Mouse (Mus musculus) heart, postnatal 0 days (tissue): ENCODE data around the gene Gsta2. TPM values are rescaled to one million over a fixed set of nuclear protein-coding genes. Genes with fewer than 3 reads are reported as not detected.

Source experiments
- ATAC-seq: fragments of 200-750 bp; cut with Nextera tagmentation; 2 replicates; pipeline ENCODE4 v1.8.0; 2017; ENCODE audit warnings: low read depth, moderate number of reproducible peaks, moderate library complexity; ENCODE audit not compliant: insufficient read depth
- DNase-seq: peaks from one replicate; pipeline ENCODE4 v3.0.0-alpha.2; 2016; ENCODE audit warnings: low spot score
- H3K27ac ChIP-seq: fragments of 300-500 bp; sonication (generic); 2 replicates; pipeline ENCODE4 v1.5.1; 2014; ENCODE audit warnings: low read depth, mild to moderate bottlenecking
- H3K27me3 ChIP-seq: fragments of 300-500 bp; sonication (generic); 2 replicates; pipeline ENCODE4 v1.6.1; 2014; ENCODE audit warnings: low read length, mixed read lengths; ENCODE audit not compliant: control insufficient read depth, insufficient read depth
- H3K36me3 ChIP-seq: fragments of 300-500 bp; sonication (generic); replicated peaks from 2 replicates; pipeline ENCODE4 v1.6.1; 2014; ENCODE audit warnings: low read length, mixed read lengths; ENCODE audit not compliant: control insufficient read depth, insufficient read depth
- H3K4me1 ChIP-seq: fragments of 300-500 bp; sonication (generic); 2 replicates; pipeline ENCODE4 v1.6.1; 2014; ENCODE audit warnings: antibody characterized with exemption; ENCODE audit not compliant: control insufficient read depth, insufficient read depth
- H3K4me2 ChIP-seq: fragments of 300-500 bp; sonication (generic); 2 replicates; pipeline ENCODE4 v1.6.1; 2014; ENCODE audit warnings: low read depth, mild to moderate bottlenecking, low read length, moderate library complexity
- H3K4me3 ChIP-seq: fragments of 300-500 bp; sonication (generic); 2 replicates; pipeline ENCODE4 v1.5.1; 2014; ENCODE audit warnings: low read depth, low read length
- H3K9ac ChIP-seq: fragments of 300-500 bp; sonication (generic); replicated peaks from 2 replicates; pipeline ENCODE4 v1.6.1; 2014; ENCODE audit warnings: low read depth, low read length, mixed read lengths
- H3K9me3 ChIP-seq: fragments of 300-500 bp; sonication (generic); replicated peaks from 2 replicates; pipeline ENCODE4 v1.6.1; 2016; ENCODE audit warnings: low read length; ENCODE audit not compliant: control insufficient read depth
- CTCF ChIP-seq: IDR thresholded peaks from 2 replicates; pipeline ENCODE4 v1.5.1; 2016; ENCODE audit warnings: antibody characterized with exemption, control low read depth, low read depth
- EP300 ChIP-seq: IDR thresholded peaks from 2 replicates; pipeline ENCODE4 v1.6.1; 2016; ENCODE audit warnings: antibody characterized with exemption, low read depth
- WGBS: fragments of 180-500 bp; shearing (Covaris S2); extraction: QIAGEN DNeasy Blood & Tissue Kit; methylation state at CpG from one replicate; pipeline ENCODE4 v1.1.7; 2014; 5-methylcytosine and 5-hydroxymethylcytosine counted together
- polyA plus RNA-seq: library from polyadenylated mRNA; unstranded; fragments of >200 nt; fragmentation: Nextera tagmentation; extraction: Ambion mirVana; gene quantifications from 2 replicates; pipeline ENCODE4 v1.2.1, GENCODE M21; 2015
- total RNA-seq: library from RNA; depleted of rRNA; stranded (reverse); fragments of >200 nt; gene quantifications from 2 replicates; pipeline ENCODE4 v1.2.3, GENCODE M21; 2014; ENCODE audit warnings: low replicate concordance; rRNA removed

Gsta2 gene
- not detected in 2 replicates for total RNA-seq
- polyA plus RNA-seq = not detected in 2 replicates

DNA sequence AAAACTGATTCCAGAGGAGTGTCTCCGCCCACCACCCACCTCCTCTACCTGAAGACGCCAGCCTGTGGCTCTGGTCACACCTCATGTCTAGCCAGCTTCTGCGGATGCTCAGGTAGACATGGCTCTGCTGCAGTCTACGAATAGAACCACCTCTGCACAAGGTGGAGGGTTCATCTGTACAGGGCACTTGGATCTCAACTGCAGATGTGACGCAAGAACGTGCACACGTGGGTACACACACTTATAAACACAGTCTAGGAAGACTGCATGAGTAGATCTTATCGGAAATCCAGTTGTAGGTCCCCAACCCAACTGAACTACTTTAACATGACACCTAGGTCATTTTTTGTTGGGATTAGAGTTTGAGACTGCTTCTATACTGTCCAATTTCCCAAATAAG is at the start of gene Gsta2:
Gene Gsta2 (minus strand): TSS at position 178 of the 400 bp plus-strand sequence.
- no peak for ATAC-seq
- H3K4me1 ChIP-seq = no peaks in the 10 kb centered on the region
- no peak within 1 kb of the TSS for H3K9ac ChIP-seq
- no peak within 1 kb of the TSS for H3K4me3 ChIP-seq
- DNase-seq = no peak
- TF ChIP-seq EP300 (no peak), CTCF (no peak)
- no peak within 1 kb of the TSS for H3K27ac ChIP-seq
- no peak within 1 kb of the TSS for H3K4me2 ChIP-seq
- 84% methylated on average over 8 of the region's 8 CpGs for WGBS
- H3K9me3 ChIP-seq = no peaks in the 10 kb centered on the region
- no peaks in the 10 kb centered on the region for H3K27me3 ChIP-seq
- no peaks in the 10 kb centered on the region for H3K36me3 ChIP-seq

- TF ChIP-seq EP300 = no peak
- TF ChIP-seq CTCF = no peak
- no peak for ATAC-seq
- 90% methylated on average over 7 of the region's 7 CpGs for WGBS
- DNase-seq = no peak
- no peak overlapping the region for H3K4me2 ChIP-seq
- H3K27ac ChIP-seq = no peak overlapping the region
- no peak overlapping the region for H3K4me3 ChIP-seq
- no peaks in the 10 kb centered on the region for H3K36me3 ChIP-seq
- no peak overlapping the region for H3K9ac ChIP-seq
- H3K9me3 ChIP-seq = no peaks in the 10 kb centered on the region
- no peaks in the 10 kb centered on the region for H3K4me1 ChIP-seq
- H3K27me3 ChIP-seq = peaks cover 8% of the 10 kb centered on the region
Observed at GRCm38 (mm10) chr9:78401596-78401995, 46.0 kb upstream of the Gsta2 start.

DNA sequence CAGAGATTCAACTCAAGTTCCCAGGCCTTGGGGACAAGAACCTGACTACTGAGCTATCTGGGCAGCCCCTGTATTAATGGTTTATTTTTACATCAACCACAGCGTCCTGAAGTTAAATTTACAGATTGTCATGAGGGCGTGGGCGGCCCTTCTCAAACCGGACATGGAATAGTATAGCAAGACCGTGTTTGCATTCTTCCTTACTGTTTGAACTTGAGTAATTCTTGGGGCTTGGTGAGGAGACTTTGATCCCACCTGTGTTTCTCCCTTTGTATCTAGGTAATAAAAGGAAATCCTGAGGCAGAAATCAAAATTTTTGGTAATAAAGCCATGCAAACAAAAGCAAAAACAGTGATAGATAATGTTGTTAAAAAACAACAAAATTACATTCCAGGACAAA is 45.0 kb upstream of the Gsta2 start:
- Histone ChIP-seq H3K36me3 (no peaks in the 10 kb centered on the region), H3K9ac (no peak overlapping the region), H3K4me2 (no peak overlapping the region), H3K27ac (no peak overlapping the region), H3K4me1 (0 out of 2 replicates have a peak, but pooled peaks cover 3% of the 10 kb centered on the region), H3K9me3 (no peaks in the 10 kb centered on the region), H3K4me3 (no peak overlapping the region), H3K27me3 (peaks cover 18% of the 10 kb centered on the region)
- no peak for ATAC-seq
- TF ChIP-seq CTCF (no peak), EP300 (no peak)
- 74% methylated on average over 5 of the region's 5 CpGs for WGBS
- DNase-seq = no peak

DNA sequence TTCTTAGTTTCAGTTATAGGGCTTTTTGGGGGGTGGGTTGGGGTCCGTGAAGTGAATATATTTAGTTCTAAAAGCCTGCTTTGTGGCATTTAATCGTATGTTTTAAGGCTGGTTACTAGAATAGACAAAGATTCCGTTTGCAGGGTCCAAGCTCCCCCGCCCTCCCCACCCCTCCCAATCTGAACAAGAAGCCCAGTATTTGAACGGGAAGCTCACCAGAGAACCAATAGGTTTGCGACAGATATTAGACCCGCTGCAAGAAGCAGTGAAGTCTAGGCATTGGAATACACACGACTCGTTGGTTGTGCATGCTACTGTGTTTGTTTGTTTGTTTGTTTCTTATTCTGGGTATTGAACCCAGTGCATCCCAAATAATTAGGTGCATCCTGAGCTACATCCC is 40.9 kb upstream of the Gsta2 start:
- TF ChIP-seq CTCF (no peak), EP300 (no peak)
- Histone ChIP-seq H3K27ac (no peak overlapping the region), H3K9me3 (no peaks in the 10 kb centered on the region), H3K36me3 (no peaks in the 10 kb centered on the region), H3K4me3 (no peak overlapping the region), H3K4me1 (0 out of 2 replicates have a peak, but pooled peaks cover 6% of the 10 kb centered on the region), H3K9ac (no peak overlapping the region), H3K27me3 (peaks cover 49% of the 10 kb centered on the region), H3K4me2 (no peak overlapping the region)
- DNase-seq (no peak), ATAC-seq (no peak)
- WGBS = 58% methylated on average over 9 of the region's 9 CpGs

GRCm38 (mm10) chr9:78395630-78396351 is 40.2 kb upstream of the Gsta2 start, which contains the start of gene Ddx43:
Ddx43 (plus strand) TSS chr9:78395777.
- ATAC-seq (peak; percentile 78), DNase-seq (peak; percentile 19)
- 2% methylated on average over 89 of the region's 93 CpGs for WGBS
- no peaks in the 10 kb centered on the region for H3K9me3 ChIP-seq
- H3K4me1 ChIP-seq = 0 out of 2 replicates have a peak, but pooled peaks cover 6% of the 10 kb centered on the region
- peak within 1 kb of the TSS; percentile 36 for H3K4me3 ChIP-seq
- H3K27me3 ChIP-seq = peaks cover 54% of the 10 kb centered on the region
- H3K9ac ChIP-seq = no peak within 1 kb of the TSS
- H3K4me2 ChIP-seq = peak within 1 kb of the TSS; percentile 51
- no peak within 1 kb of the TSS for H3K27ac ChIP-seq
- H3K36me3 ChIP-seq = no peaks in the 10 kb centered on the region
- no peak for TF ChIP-seq EP300
